Mouse (Mus musculus) embryo, embryonic 10.5 days (tissue): ENCODE results near the gene Scarf1.

ENCODE experiments used
- DNase-seq: peaks from one replicate; pipeline ENCODE4 v3.0.0-alpha.2; 2015; ENCODE audit warnings: low spot score

The Scarf1 gene

GRCm38 (mm10) chr11:75566276-75567196 lies 53.2 kb downstream of the Scarf1 start:
- no peak for DNase-seq

- no peak for DNase-seq
Observed at GRCm38 (mm10) chr11:75567346-75568114, 54.2 kb downstream of the Scarf1 start.

GRCm38 (mm10) chr11:75568115-75568511 lies 54.8 kb downstream of the Scarf1 start:
- DNase-seq: no peak

- DNase-seq: no peak
Observed at GRCm38 (mm10) chr11:75568962-75569361, 55.6 kb downstream of the Scarf1 start.

GRCm38 (mm10) chr11:75570375-75571125 lies 57.2 kb downstream of the Scarf1 start:
- DNase-seq: no peak

- no peak for DNase-seq
Observed at GRCm38 (mm10) chr11:75571126-75571990, 58.0 kb downstream of the Scarf1 start.

- DNase-seq: peak; percentile 28
Observed at GRCm38 (mm10) chr11:75572301-75572791, 59.0 kb downstream of the Scarf1 start.

GRCm38 (mm10) chr11:75572854-75573650 lies 59.7 kb downstream of the Scarf1 start:
- DNase-seq: peak; percentile 97

- no peak for DNase-seq
Observed at GRCm38 (mm10) chr11:75574378-75575123, 61.2 kb downstream of the Scarf1 start.

- DNase-seq: no peak
Observed at GRCm38 (mm10) chr11:75575560-75576123, 62.3 kb downstream of the Scarf1 start.
